Mouse (Mus musculus) ES-Bruce4 (cell line): ENCODE data around the gene Bri3. TPM values are rescaled to one million over a fixed set of nuclear protein-coding genes. Genes with fewer than 3 reads are reported as not detected.
A peak's percentile ranks its signal among the peaks of the same experiment; 100 is the strongest.

Source experiments
- H3K27ac ChIP-seq: 2 replicates; pipeline ENCODE4 v1.5.1; 2012; ENCODE audit warnings: low read length, inconsistent platforms; ENCODE audit not compliant: insufficient read depth
- H3K27me3 ChIP-seq: 2 replicates; pipeline ENCODE4 v1.6.1; 2012; ENCODE audit warnings: mild to moderate bottlenecking, low read length, inconsistent platforms; ENCODE audit not compliant: control insufficient read depth, poor library complexity, insufficient read depth, severe bottlenecking
- H3K36me3 ChIP-seq: 2 replicates; pipeline ENCODE4 v1.6.1; 2012; ENCODE audit warnings: inconsistent platforms, mild to moderate bottlenecking, low read length, moderate library complexity; ENCODE audit not compliant: control insufficient read depth, poor library complexity, insufficient read depth, severe bottlenecking
- H3K4me1 ChIP-seq: one replicate; pipeline ENCODE4 v1.8.1; 2011; ENCODE audit warnings: low read length; ENCODE audit not compliant: control insufficient read depth, insufficient read depth
- H3K4me3 ChIP-seq: 2 replicates; pipeline ENCODE4 v1.5.1; 2011; ENCODE audit warnings: low read depth, mild to moderate bottlenecking, low read length
- H3K9ac ChIP-seq: 2 replicates; pipeline ENCODE4 v1.6.1; 2012; ENCODE audit warnings: low read depth, mild to moderate bottlenecking, inconsistent platforms; ENCODE audit not compliant: poor library complexity, severe bottlenecking
- H3K9me3 ChIP-seq: replicated peaks from 2 replicates; pipeline ENCODE4 v1.6.1; 2012; ENCODE audit warnings: mild to moderate bottlenecking, low read length, inconsistent platforms; ENCODE audit not compliant: control insufficient read depth, poor library complexity, insufficient read depth, severe bottlenecking
- CTCF ChIP-seq: IDR thresholded peaks from one replicate; pipeline ENCODE4 v1.8.1; 2011; ENCODE audit warnings: low read depth, low read length
- EP300 ChIP-seq: IDR thresholded peaks from 2 replicates; pipeline ENCODE4 v1.6.1; 2011; ENCODE audit warnings: low read depth, low read length; ENCODE audit not compliant: insufficient read depth
- POLR2A ChIP-seq: IDR thresholded peaks from one replicate; pipeline ENCODE4 v1.8.1; 2011; ENCODE audit warnings: low read length; ENCODE audit not compliant: insufficient read depth
- polyA plus RNA-seq: library from polyadenylated mRNA; stranded (reverse); fragments of >200 nt; gene quantifications from 2 replicates; pipeline ENCODE4 v1.2.4, GENCODE M21; 2011; ENCODE audit warnings: low read depth; ENCODE audit not compliant: missing spikeins, insufficient read depth, insufficient read length

Bri3 gene
- polyA plus RNA-seq, result 77.9 and 82.6 TPM in 2 replicates

DNA sequence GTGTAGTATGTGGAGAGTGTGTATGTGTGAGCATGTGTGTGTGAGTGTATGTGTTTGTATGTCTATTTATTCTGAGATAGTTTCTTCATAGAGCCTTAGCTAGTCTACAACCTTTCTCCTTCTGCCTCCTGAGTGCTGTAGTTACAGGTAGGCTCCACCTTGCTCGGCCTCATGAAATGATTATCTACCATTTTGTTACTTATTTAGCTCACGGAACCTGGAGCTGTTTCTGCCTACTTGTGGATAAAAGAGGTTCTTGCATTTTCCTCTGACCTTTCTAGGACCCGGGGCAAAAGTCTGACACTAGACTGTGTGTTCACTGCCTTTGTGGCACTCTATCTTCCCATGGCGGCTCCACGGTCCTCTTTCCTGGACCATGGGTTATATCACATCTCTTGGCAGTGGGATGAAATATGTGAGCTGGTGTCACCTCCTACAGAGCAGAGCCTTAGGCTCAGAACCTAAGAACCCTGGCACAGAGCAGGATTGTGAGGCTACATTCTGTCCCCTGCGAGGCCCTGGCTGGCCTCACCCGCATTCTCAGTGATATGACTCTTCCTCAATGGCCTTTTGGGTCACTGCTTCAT is at the start of gene Bri3:
TSS of gene Bri3 (plus strand) at position 537 of the 587 bp plus-strand sequence.
- H3K27me3 ChIP-seq, result no peaks in the 10 kb centered on the region
- H3K27ac ChIP-seq, result no peak within 1 kb of the TSS
- no peak within 1 kb of the TSS for H3K4me3 ChIP-seq
- no peaks in the 10 kb centered on the region for H3K36me3 ChIP-seq
- H3K4me1 ChIP-seq, result no peaks in the 10 kb centered on the region
- no peaks in the 10 kb centered on the region for H3K9me3 ChIP-seq
- no peak within 1 kb of the TSS for H3K9ac ChIP-seq
- TF ChIP-seq EP300, result no peak

GRCm38 (mm10) chr5:144195567-144195966 is 48.7 kb upstream of the Bri3 start:
- Histone ChIP-seq H3K27ac (no peak overlapping the region), H3K9me3 (no peaks in the 10 kb centered on the region), H3K9ac (no peak overlapping the region), H3K4me3 (no peak overlapping the region), H3K27me3 (no peaks in the 10 kb centered on the region), H3K36me3 (no peaks in the 10 kb centered on the region), H3K4me1 (peaks cover 2% of the 10 kb centered on the region)
- TF ChIP-seq EP300 (no peak), POLR2A (no peak), CTCF (no peak)

- H3K27me3 ChIP-seq, result no peaks in the 10 kb centered on the region
- H3K27ac ChIP-seq, result no peak overlapping the region
- no peaks in the 10 kb centered on the region for H3K9me3 ChIP-seq
- H3K4me3 ChIP-seq, result no peak overlapping the region
- TF ChIP-seq EP300 (no peak), POLR2A (no peak), CTCF (no peak)
- H3K36me3 ChIP-seq, result no peaks in the 10 kb centered on the region
- no peaks in the 10 kb centered on the region for H3K4me1 ChIP-seq
- no peak overlapping the region for H3K9ac ChIP-seq
These were observed 43.6 kb upstream of the Bri3 start for GRCm38 (mm10) chr5:144200616-144201015.

DNA sequence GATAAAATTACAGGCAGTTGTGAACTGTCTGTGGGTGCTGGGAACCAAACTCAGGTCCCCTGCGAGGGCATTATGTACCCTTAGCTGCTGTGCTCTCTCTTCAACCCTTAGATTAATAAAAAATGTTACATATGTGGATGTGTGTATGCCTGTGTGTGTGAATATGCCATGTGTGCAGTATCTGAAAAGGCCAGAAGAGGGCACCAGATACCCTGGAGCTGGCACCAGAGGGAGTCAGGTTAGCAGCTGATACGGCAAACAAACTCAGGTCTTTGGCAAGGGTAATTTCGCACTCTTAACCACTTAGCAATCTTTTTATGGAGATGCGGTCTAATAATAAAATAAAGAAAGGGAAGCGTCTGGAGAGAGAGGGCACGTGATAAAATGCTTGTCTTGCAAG is 41.8 kb upstream of the Bri3 start:
- TF ChIP-seq CTCF (peak; percentile 34), EP300 (no peak), POLR2A (no peak)
- H3K9ac ChIP-seq, result no peak overlapping the region
- H3K36me3 ChIP-seq, result no peaks in the 10 kb centered on the region
- H3K27ac ChIP-seq, result no peak overlapping the region
- no peaks in the 10 kb centered on the region for H3K27me3 ChIP-seq
- no peaks in the 10 kb centered on the region for H3K9me3 ChIP-seq
- no peak overlapping the region for H3K4me3 ChIP-seq
- no peaks in the 10 kb centered on the region for H3K4me1 ChIP-seq

GRCm38 (mm10) chr5:144203398-144203959 is 40.8 kb upstream of the Bri3 start:
- Histone ChIP-seq H3K9ac (no peak overlapping the region), H3K4me1 (no peaks in the 10 kb centered on the region), H3K4me3 (no peak overlapping the region), H3K27me3 (no peaks in the 10 kb centered on the region), H3K9me3 (no peaks in the 10 kb centered on the region), H3K27ac (no peak overlapping the region), H3K36me3 (no peaks in the 10 kb centered on the region)
- TF ChIP-seq POLR2A (no peak), EP300 (no peak)

DNA sequence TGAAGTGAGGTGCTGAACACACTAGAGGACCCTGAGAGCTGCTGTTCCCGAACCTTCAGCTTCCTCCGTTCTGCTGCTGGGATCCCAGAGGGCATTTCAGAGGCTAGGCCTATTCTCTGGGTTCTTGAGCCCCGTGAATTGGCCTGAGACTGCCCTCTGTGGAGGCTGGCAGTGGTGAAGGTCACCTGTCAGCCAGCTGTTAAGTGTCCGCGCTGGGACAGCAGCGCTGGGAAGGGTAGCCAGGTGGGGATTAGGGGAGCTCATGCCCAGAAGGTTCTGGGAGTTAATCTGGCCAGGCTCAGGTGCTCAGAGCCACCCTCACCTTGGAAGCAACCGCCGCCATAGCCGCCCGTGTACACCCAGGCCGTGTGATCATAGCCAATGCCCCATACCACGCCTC is 39.9 kb upstream of the Bri3 start:
- no peak overlapping the region for H3K9ac ChIP-seq
- TF ChIP-seq POLR2A, result no peak
- no peak for TF ChIP-seq CTCF
- TF ChIP-seq EP300, result no peak
- no peaks in the 10 kb centered on the region for H3K27me3 ChIP-seq
- H3K4me1 ChIP-seq, result no peaks in the 10 kb centered on the region
- no peak overlapping the region for H3K4me3 ChIP-seq
- no peak overlapping the region for H3K27ac ChIP-seq
- no peaks in the 10 kb centered on the region for H3K36me3 ChIP-seq
- no peaks in the 10 kb centered on the region for H3K9me3 ChIP-seq
